Mouse (Mus musculus) gastrocnemius, adult 2 months (tissue): Measurements from ENCODE around the gene Arsk. TPM values are rescaled to one million over a fixed set of nuclear protein-coding genes. Genes with fewer than 3 reads are reported as not detected.

ENCODE experiments used
- DNase-seq: peaks from one replicate; pipeline ENCODE4 v3.0.0; 2022
- H3K27ac ChIP-seq: fragments of 200-600 bp; 2 replicates; pipeline ENCODE4 v1.8.1; 2022; ENCODE audit warnings: mild to moderate bottlenecking
- H3K4me3 ChIP-seq: fragments of 200-600 bp; 2 replicates; pipeline ENCODE4 v1.8.1; 2022; ENCODE audit warnings: mild to moderate bottlenecking, moderate library complexity
- CTCF ChIP-seq: fragments of 200-600 bp; IDR thresholded peaks from 2 replicates; pipeline ENCODE4 v1.8.1; 2022; ENCODE audit warnings: antibody characterized with exemption, mild to moderate bottlenecking, moderate library complexity
- intact Hi-C: fragments of 180-260 bp; cut with DNase I; formaldehyde crosslinking; loops from one replicate; pipeline ENCODE4 v1.15.1; 2025
- long read RNA-seq, 2 experiments: library from polyadenylated mRNA; stranded (forward); transcript quantifications; one replicate each; pipeline ENCODE4 v2.0.0; 2021
- total RNA-seq, 2 experiments: library from RNA; stranded (reverse); gene quantifications; 2 replicates each; pipeline ENCODE4 v1.2.3; 2021

Gene Arsk
- 1 to 10 TPM; 3.5 to 6.7 TPM for total RNA-seq
- long read RNA-seq, experiment 1, transcript Arsk-201 (8 exons, 3,657 nt) = major isoform, 7 of 7 reads
- long read RNA-seq, experiment 1, partial matches to known transcripts = 0 of 7 reads
- long read RNA-seq, experiment 1, other reads (novel, unspliced or antisense) = 0 of 7 reads
- long read RNA-seq, experiment 2, partial matches to known transcripts = 0 of 3 reads
- long read RNA-seq, experiment 2, other reads (novel, unspliced or antisense) = 1 of 3 reads

DNA sequence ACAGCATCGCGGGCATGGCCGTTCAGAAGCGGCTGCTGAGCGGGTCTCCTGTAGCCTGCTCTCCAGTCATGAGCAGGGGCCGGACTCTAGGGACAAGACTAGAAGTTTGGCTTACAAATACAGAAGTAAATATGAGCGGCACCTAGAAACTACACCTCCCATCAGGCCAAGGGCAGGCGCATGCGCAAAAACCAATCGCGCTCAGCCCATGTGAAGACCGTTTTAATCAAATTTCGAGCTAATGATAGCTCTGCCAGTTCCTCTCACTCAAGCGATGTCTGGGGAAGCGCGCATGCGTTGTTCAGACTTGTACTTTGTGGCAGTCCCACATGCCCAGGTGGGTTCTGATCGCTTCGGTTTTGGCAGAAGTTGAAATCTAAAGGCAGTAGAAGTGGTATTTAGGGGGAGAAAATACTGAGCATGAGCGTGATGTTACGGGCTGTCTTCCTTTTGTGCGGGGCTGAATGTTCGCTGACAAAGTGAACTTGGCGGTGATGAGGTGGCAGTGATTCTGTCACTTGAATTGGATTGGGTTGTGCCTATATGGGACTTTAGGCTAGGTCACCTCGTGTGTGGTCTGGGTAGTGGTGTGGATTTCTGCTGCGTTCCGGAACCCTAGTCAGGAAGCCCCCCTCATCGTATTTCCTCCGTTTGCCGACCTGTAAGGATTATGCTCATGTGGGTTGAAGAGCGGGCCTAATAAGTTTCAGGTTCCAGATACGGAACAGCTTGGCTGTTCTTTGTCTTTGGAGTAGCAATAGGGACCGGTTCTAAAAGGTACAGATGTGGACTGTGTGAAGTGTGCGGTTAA, at the start of gene Arsk, which contains the start of gene Ttc37:
Gene Arsk (minus strand): TSS at position 168 of the 811 bp plus-strand sequence.
Gene Ttc37 (plus strand): TSS at position 242 of the 811 bp plus-strand sequence.
- DNase-seq = peak; percentile 97
- TF ChIP-seq CTCF = no peak
- Histone ChIP-seq H3K4me3 (peak within 1 kb of the TSS; percentile 83), H3K27ac (peak within 1 kb of the TSS; percentile 94)
- intact Hi-C loops = loop anchor here (2.0 kb wide), 2 partner anchors 80 to 156 kb away; partner anchors contain the start of genes Rfesd and Rhobtb3

DNA sequence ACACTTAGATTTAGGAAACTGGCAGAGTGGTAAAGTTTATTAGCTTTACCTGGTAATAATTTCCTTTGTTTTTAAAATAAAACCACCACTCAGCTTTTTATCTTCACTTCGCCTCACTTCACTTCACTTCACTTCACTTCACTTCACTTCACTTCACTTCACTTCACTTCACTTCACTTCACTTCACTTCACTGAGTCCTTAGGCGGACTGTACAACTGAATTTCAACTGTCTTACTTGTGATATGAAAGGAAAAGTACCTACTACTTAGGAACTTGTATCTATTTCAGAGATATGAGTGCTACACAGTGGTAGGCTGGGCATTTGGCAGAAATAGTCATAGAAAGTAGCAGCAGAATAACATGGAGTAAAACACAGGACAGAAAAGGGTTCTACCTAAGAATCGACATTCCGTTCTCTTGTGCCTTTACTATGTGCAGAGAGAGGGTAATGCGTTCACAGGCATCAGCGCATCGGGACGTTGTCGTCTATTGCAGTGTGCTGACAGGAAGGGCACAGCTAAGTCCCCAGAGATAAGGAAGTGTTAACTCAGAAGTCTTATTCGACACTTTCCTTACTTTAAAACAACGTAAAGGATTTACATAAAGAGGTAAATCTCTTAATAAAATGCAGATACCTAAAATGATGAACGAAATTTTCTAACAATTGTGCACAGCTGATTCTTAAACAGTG, 42.8 kb upstream of the Arsk start:
- H3K27ac ChIP-seq = no peak overlapping the region
- DNase-seq = no peak

DNA sequence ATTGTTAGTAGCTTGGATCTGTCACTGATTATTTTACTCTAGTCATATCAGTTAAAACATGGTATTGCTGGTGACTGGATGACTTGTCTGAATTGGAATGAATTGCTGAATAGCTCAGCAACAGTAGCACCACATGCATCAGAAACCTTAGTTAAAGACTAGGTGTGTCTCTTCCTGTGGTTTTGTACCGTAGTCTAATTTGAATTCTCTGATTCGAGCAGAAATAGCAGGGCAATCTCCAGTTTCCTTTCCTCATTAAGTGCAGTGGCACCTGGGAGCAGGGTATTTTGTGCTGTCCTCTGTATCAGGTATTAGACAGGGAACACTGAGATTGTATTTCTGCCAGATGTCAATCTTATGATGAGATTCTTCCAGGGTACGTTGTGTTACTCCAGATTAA, 40.4 kb upstream of the Arsk start:
- no peak for DNase-seq
- Histone ChIP-seq H3K4me3 (no peak overlapping the region), H3K27ac (no peak overlapping the region)
- intact Hi-C loops = loop anchor here (10.0 kb wide), 1 partner anchor 1414 kb away; no protein-coding TSS in a partner anchor
- TF ChIP-seq CTCF = no peak

More for the DNA sequence above, 42.8 kb upstream of the Arsk start:
- intact Hi-C loops = loop anchor here (5.0 kb wide), 1 partner anchor 39 kb away; no protein-coding TSS in a partner anchor
- no peak overlapping the region for H3K4me3 ChIP-seq
- TF ChIP-seq CTCF = no peak

DNA sequence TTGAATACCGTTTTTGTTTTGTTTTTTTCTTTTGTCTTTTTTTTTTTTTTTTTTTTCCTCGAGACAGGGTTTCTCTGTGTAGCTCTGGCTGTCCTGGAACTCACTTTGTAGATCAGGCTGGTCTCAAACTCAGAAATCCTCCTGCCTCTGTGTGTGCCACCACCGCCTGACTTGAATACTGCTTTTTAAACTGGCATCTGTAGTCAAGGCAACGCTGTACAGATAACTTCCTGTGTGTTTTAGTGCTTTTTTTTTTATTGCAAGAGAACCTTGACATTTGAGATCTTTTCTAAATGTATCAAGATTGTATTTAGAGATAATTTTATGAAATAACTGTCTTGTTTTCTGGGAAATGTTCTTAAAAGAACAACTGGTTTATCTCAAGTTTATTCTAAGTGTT, 34.0 kb upstream of the Arsk start:
- Histone ChIP-seq H3K4me3 (no peak overlapping the region), H3K27ac (no peak overlapping the region)
- no peak for DNase-seq
- intact Hi-C loops = loop anchor here (10.0 kb wide), 1 partner anchor 1408 kb away; no protein-coding TSS in a partner anchor
- no peak for TF ChIP-seq CTCF

DNA sequence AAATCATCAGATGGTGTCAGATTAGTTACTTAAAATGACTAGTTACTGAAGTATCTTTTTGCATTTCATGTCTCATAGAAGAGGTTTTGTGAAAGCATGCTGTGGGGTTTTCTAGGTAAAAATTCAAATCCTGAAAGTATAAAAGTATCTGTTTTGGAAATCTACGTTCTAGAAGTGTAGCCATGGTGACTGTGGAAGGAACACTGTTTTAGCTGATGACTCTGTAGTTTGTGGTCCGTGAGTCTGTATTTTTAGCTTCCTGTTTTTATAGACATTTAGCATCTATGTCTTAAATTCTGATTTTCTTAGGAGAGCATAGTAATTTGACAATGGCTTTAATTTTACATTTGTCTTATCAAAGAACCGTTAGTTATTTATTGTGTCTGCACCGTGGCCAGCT, 30.3 kb upstream of the Arsk start:
- DNase-seq = no peak
- Histone ChIP-seq H3K27ac (no peak overlapping the region), H3K4me3 (no peak overlapping the region)
- no peak for TF ChIP-seq CTCF
- intact Hi-C loops = loop anchor here (10.0 kb wide), 1 partner anchor 1384 kb away; no protein-coding TSS in a partner anchor

DNA sequence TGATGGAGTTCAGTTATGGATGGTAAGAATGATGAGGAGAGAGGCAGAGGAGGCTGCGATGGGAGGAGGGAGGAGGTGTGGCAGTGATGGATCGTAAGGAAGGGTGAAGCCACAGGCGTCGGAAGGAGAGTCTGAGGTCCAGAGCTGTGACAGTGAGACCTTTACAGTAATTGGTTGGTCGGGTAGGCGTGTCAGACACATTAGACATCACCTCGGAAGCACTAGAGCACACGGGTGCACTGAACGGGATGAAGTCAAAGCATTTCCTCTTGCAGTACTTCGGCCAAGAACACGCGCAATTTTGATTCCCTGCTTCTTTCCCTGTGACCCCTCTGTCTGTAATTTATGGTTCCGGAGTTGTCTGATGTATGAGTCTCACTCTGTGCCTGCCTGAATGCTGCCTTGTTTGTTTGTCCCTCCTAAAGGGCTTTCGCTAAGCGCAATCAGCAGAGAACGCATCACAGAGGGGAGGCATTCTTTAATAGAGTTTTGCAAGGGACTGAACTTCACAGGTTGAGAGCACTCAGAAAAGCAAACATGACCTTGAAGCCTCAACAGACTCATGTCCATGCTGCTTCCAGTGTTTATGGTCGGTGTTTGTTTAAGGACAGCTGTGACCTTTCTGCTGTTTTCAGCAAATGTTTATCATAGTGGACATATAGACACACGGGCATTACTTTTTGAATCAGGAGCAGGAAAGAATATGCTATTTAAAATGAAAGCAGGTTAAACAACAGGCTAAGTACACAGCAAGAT, 10.8 kb upstream of the Arsk start:
- H3K4me3 ChIP-seq = no peak overlapping the region
- DNase-seq = no peak
- no peak overlapping the region for H3K27ac ChIP-seq
- no peak for TF ChIP-seq CTCF
- intact Hi-C loops = no loop called here

DNA sequence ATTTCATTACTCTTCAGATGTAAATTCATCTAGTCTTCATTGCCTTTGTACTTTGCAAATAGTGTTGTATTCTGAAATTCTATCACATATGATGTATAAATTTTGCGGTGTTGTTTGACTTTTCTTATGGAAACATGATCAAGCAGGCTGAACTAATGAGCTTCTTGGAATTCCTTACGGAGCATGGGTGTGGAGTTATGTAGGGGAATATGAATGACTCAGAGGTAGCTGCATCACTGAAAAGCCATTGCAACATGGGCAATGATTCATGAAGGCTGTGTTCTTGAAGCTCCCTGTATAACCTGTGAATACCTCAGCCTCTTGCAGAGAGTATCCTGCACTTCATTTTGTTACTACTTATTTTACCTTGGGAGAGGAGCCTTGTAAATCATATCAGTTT, 3.5 kb upstream of the Arsk start:
- H3K27ac ChIP-seq = no peak overlapping the region
- DNase-seq = no peak
- H3K4me3 ChIP-seq = no peak overlapping the region
- no peak for TF ChIP-seq CTCF
- intact Hi-C loops = loop anchor here (5.0 kb wide), 1 partner anchor 40 kb away; no protein-coding TSS in a partner anchor

DNA sequence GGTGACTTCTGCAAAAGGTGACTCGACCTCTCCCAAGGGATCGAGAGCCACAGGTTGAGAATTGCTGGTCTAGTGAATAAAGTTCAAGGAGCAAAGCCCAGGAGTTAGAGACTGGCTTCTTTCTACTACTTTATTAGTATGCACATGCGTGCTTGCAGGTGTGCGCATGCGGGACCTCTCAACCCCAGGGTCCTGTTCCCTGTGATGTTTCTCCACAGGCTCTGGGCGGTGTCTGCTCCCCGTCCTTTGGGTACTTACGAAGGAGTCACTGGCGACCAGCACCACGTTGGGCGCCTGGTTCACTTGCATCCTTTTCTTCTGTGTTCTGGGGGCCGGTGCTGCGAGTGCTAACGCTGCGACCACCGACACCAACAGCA, 356 bp downstream of the Arsk start:
- peak; percentile 67 for DNase-seq
- intact Hi-C loops = loop anchor here (2.0 kb wide), 2 partner anchors 79 to 155 kb away; partner anchors contain the start of genes Rfesd and Rhobtb3
- peak overlapping the region; percentile 94 for H3K27ac ChIP-seq
- peak overlapping the region; percentile 83 for H3K4me3 ChIP-seq
- no peak for TF ChIP-seq CTCF

DNA sequence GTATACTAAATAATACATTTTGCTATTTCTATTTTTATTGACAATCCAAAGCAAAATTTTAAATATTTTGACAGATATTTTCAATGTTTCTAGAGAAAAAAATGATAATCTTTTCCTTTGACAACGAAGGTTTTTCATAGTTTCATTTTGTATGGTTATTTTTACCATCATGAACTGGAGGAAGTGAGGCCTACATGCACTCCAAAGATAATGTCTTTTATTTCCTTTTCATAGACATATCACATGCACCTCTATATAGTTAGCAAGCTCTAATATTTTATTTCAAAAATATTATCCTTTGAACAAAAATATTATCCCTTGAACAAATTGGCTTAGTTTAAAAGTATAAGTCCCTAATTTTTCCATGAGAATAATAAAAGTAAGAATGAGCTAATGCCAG, 24.1 kb downstream of the Arsk start:
- intact Hi-C loops = no loop called here
- no peak overlapping the region for H3K27ac ChIP-seq

DNA sequence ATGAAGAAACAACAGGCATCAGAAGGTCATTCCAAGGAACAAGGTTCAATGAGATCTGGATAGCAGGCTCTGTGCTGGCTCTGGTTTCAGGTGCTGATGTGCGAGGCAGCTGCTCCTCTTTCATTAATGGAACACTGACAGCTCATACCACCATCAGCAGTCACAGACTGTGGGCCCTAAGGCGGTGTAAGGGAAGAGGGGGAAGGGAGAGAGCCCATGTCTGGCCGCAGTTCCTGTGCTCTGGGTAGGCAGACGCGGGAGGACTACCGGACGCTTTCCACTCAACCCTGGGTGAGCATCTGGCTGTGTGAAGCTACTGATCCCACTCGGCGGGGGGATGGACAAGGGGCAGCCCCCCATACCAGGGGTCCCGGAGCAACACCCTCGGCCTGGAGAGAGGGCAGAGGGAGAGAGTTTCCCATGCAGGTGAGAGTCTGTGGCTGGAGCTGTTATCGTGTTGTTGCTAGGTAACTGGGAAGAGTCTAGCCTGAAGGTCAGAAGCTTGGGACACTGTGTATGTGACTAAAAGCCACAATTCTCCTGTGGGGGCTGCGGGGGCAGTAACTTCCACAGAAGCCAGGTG, 34.0 kb downstream of the Arsk start:
- TF ChIP-seq CTCF = no peak
- Histone ChIP-seq H3K27ac (no peak overlapping the region), H3K4me3 (no peak overlapping the region)
- intact Hi-C loops = no loop called here
- no peak for DNase-seq

More for the DNA sequence above, 24.1 kb downstream of the Arsk start:
- DNase-seq = no peak
- no peak for TF ChIP-seq CTCF
- H3K4me3 ChIP-seq = no peak overlapping the region

DNA sequence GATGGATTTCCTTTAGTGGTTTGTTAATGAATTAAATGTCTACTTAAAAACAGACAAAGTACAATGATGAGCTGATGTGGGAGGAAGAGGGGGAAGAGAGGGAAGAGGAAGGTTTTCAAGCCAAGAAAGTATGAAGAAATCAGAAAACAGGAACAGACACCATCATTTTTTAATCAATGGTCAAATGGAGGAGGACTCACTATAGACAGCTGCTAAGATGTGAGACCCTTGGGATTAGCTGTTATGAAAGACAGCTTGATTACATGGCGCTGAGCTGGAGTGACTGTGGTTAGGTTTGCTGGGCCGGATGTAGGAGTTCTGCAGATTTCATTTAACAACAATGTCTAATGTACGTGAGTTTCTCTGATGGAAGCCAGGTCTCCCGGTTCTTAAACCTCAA, 34.9 kb downstream of the Arsk start:
- no peak overlapping the region for H3K4me3 ChIP-seq
- no peak for DNase-seq
- TF ChIP-seq CTCF = no peak
- intact Hi-C loops = no loop called here
- no peak overlapping the region for H3K27ac ChIP-seq
